In the genomic region with DNA sequence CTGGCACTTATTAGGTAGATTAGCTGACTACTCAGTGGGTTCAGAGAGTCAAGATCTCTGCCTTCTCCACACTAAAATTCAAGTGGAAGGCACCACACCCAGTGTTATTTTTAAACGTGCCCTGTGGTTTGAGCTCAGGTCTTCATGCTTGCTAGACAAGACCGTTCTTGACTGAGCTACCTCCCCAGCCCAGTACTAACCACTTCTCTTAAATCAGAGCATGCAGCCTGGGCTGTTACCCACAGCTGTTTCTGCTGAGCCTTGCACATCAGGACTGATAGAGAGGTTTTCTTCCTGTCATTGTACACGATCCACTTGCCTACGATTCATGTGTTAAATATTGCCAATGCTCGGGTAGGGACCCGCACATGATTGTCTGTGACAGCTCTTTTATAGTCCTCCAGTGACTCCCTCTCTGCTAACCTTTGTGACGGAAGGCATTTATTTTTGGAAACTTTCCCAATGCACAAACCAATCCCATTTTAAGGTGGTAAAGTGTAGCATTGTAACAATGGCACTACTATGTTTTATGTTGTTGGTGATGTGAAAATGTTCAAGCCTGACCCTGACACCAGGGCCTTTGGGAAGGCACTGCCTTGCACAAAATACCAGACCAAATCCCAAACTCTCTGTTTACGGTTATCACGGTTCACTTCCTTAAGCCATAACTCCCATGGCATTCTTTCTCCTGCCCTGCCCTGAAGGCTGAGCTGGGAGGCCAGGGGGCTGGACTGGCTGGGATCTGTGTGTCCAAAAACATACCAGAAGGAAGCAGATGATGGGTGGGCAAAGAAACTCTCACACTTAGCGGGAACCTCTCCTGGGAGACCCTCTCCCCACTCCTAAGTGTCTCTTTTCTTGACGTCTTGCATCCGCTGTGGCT, we compare ENCODE assay signal across 20 mouse cellular contexts. TPM values are rescaled to one million over a fixed set of nuclear protein-coding genes. Genes with fewer than 3 reads are reported as not detected.
A peak's percentile ranks its signal among the peaks of the same experiment; 100 is the strongest.
DNase-seq lines count a peak whose midpoint lies in the region; ATAC-seq and TF ChIP-seq lines count a peak whose summit lies in the region.
"Had no signal": no experiment of that assay in that cellular context is flagged by ENCODE, and none has a peak within 500 bp of the region (broad histone marks: within the 10 kb centered on the region; RNA-seq: fewer than 3 reads in every experiment).

No protein-coding gene starts in this region.

- H3K4me3 ChIP-seq in kidney, embryonic 15.5 days (replicated peaks), result no peak overlapping the region
- no peak overlapping the region for H3K4me3 ChIP-seq in embryonic facial prominence, embryonic 14.5 days (ENCODE audit: low read depth, low read length)
- H3K4me3 ChIP-seq: heart, embryonic 13.5 days; hindbrain, embryonic 15.5 days; limb, embryonic 13.5 days; liver, embryonic 13.5 days; lung, embryonic 15.5 days; midbrain, embryonic 12.5 days; neural tube, embryonic 13.5 days had no signal

- no peak for DNase-seq in kidney, postnatal 25 days
- peak; percentile 1 for DNase-seq in Patski (ENCODE audit: low read depth, low spot score)
- peak; percentile 38 for DNase-seq in embryonic facial prominence, embryonic 14.5 days (ENCODE audit: low spot score)
- DNase-seq in urinary bladder, postnatal 14 days (ENCODE audit: low spot score), result no peak
- no peak for DNase-seq in testis, postnatal 14 days (ENCODE audit: low spot score)
- DNase-seq: adrenal gland, adult 8-10 months; cerebellum, adult 9-11 months; heart, postnatal 36 days; layer of hippocampus, postnatal 36 days; liver, embryonic 13.5 days; thymus, postnatal 14 days had no signal

- H3K4me1 ChIP-seq in kidney, embryonic 15.5 days, result peaks cover 31% of the 10 kb centered on the region
- peaks cover 15% of the 10 kb centered on the region for H3K4me1 ChIP-seq in embryonic facial prominence, embryonic 14.5 days (ENCODE audit: control insufficient read depth, insufficient read depth, low read length)
- H3K4me1 ChIP-seq: hindbrain, embryonic 15.5 days; liver, embryonic 13.5 days; midbrain, embryonic 12.5 days; neural tube, embryonic 13.5 days had no signal

- in situ Hi-C loops in Patski (cut with MboI; ENCODE audit: low pct_unique_long_range_greater_than_20kb), result loop anchor here (10.0 kb wide), 1 partner anchor 216 kb away; no protein-coding TSS in a partner anchor

- no peaks in the 10 kb centered on the region for H3K9me3 ChIP-seq in kidney, embryonic 15.5 days (replicated peaks)
- H3K9me3 ChIP-seq in embryonic facial prominence, embryonic 14.5 days (ENCODE audit: control insufficient read depth, low read length), result no peaks in the 10 kb centered on the region
- H3K9me3 ChIP-seq: heart, embryonic 13.5 days; hindbrain, embryonic 15.5 days; limb, embryonic 13.5 days; liver, embryonic 13.5 days; lung, embryonic 15.5 days; midbrain, embryonic 12.5 days; neural tube, embryonic 13.5 days had no signal

- 18% methylated on average over 12 of the region's 12 CpGs for WGBS in kidney, embryonic 15.5 days
- 60% methylated on average over 12 of the region's 12 CpGs for WGBS in embryonic facial prominence, embryonic 14.5 days

- H3K27ac ChIP-seq in kidney, embryonic 15.5 days, result peak overlapping the region; percentile 34
- no peak overlapping the region for H3K27ac ChIP-seq in embryonic facial prominence, embryonic 14.5 days (replicated peaks; ENCODE audit: low read depth, low read length)
- H3K27ac ChIP-seq: heart, embryonic 13.5 days; hindbrain, embryonic 15.5 days; limb, embryonic 13.5 days; liver, embryonic 13.5 days; lung, embryonic 15.5 days; macrophage; midbrain, embryonic 12.5 days; neural tube, embryonic 13.5 days had no signal

- CTCF ChIA-PET in Patski (lab: Charles Lee), result interaction anchor here (0.7 to 9.4 kb wide), 8 partner anchors 10 to 241 kb away, joined by 3 to 121 read pairs (median 3); no protein-coding TSS in a partner anchor

- H3K27me3 ChIP-seq in kidney, embryonic 15.5 days, result no peaks in the 10 kb centered on the region
- H3K27me3 ChIP-seq in Patski, result no peaks in the 10 kb centered on the region
- H3K27me3 ChIP-seq in embryonic facial prominence, embryonic 14.5 days (replicated peaks; ENCODE audit: control insufficient read depth, insufficient read depth, low read length), result no peaks in the 10 kb centered on the region
- H3K27me3 ChIP-seq: heart, embryonic 13.5 days; hindbrain, embryonic 15.5 days; limb, embryonic 13.5 days; liver, embryonic 13.5 days; lung, embryonic 15.5 days; midbrain, embryonic 12.5 days; neural tube, embryonic 13.5 days had no signal

- no peak overlapping the region for H3K4me2 ChIP-seq in kidney, embryonic 15.5 days
- H3K4me2 ChIP-seq in embryonic facial prominence, embryonic 14.5 days (ENCODE audit: low read depth, low read length), result no peak overlapping the region
- H3K4me2 ChIP-seq: heart, embryonic 13.5 days; hindbrain, embryonic 15.5 days; limb, embryonic 13.5 days; liver, embryonic 13.5 days; lung, embryonic 15.5 days; midbrain, embryonic 12.5 days; neural tube, embryonic 13.5 days had no signal

- POLR2A ChIA-PET in Patski (lab: Charles Lee), result interaction anchor here (1.1 kb wide), 1 partner anchor 40 kb away, joined by 3 read pairs; no protein-coding TSS in a partner anchor

- TF ChIP-seq CTCF in Patski (IDR thresholded peaks at IDR 0.05), result no peak

- no peaks in the 10 kb centered on the region for H3K36me3 ChIP-seq in kidney, embryonic 15.5 days
- H3K36me3 ChIP-seq in embryonic facial prominence, embryonic 14.5 days (ENCODE audit: control insufficient read depth, insufficient read depth, low read length), result no peaks in the 10 kb centered on the region
- H3K36me3 ChIP-seq: heart, embryonic 13.5 days; hindbrain, embryonic 15.5 days; limb, embryonic 13.5 days; liver, embryonic 13.5 days; lung, embryonic 15.5 days; midbrain, embryonic 12.5 days; neural tube, embryonic 13.5 days had no signal

- H3K9ac ChIP-seq in kidney, embryonic 15.5 days, result no peak overlapping the region
- H3K9ac ChIP-seq in embryonic facial prominence, embryonic 14.5 days (ENCODE audit: low read depth, low read length), result no peak overlapping the region
- H3K9ac ChIP-seq: heart, embryonic 13.5 days; hindbrain, embryonic 15.5 days; limb, embryonic 13.5 days; liver, embryonic 13.5 days; lung, embryonic 15.5 days; midbrain, embryonic 12.5 days; neural tube, embryonic 13.5 days had no signal

- ATAC-seq in kidney, embryonic 15.5 days (replicated peaks; ENCODE audit: low FRiP score), result peak; percentile 54
- no peak for ATAC-seq in Patski
- ATAC-seq in embryonic facial prominence, embryonic 14.5 days (ENCODE audit: low read depth), result peak; percentile 37; the same call in 1 of the 2 replicates
- ATAC-seq in megakaryocyte progenitor cell, adult 5-6 weeks (replicated peaks; ENCODE audit: poor library complexity), result peak; percentile 47

RNA-seq across cellular contexts. Expression of a gene that starts 11.7 kb away (rescaled TPM):
- 38.0 and 41.0 TPM in 2 replicates for polyA plus RNA-seq in kidney, embryonic 15.5 days (2015; fragmentation: Nextera tagmentation; extraction: Ambion mirVana)
- polyA plus RNA-seq in Patski (2021), result 0.37 TPM
- polyA plus RNA-seq in embryonic facial prominence, embryonic 14.5 days (2014; fragmentation: Nextera tagmentation; extraction: Ambion mirVana), result 29.6 and 30.1 TPM in 2 replicates
- total RNA-seq in megakaryocyte progenitor cell, adult 5-6 weeks (2015), result not detected in 2 replicates
- total RNA-seq in megakaryocyte progenitor cell, adult 5-6 weeks (2017), result 0.04 TPM in 1 of 2 replicates, not detected in the other
- polyA plus RNA-seq: macrophage had no signal

RNA-seq across cellular contexts. Expression of a gene that starts 50.9 kb away (rescaled TPM):
- polyA plus RNA-seq in kidney, embryonic 15.5 days (2015; fragmentation: Nextera tagmentation; extraction: Ambion mirVana), result 15.2 and 17.2 TPM in 2 replicates
- 33.0 TPM for polyA plus RNA-seq in Patski (2021)
- 11.9 and 12.5 TPM in 2 replicates for polyA plus RNA-seq in embryonic facial prominence, embryonic 14.5 days (2014; fragmentation: Nextera tagmentation; extraction: Ambion mirVana)
- 18.4 and 23.7 TPM in 2 replicates for total RNA-seq in megakaryocyte progenitor cell, adult 5-6 weeks (2015)
- 13.4 and 20.3 TPM in 2 replicates for total RNA-seq in megakaryocyte progenitor cell, adult 5-6 weeks (2017)

Comparison
In these comparisons a context has a peak if more than half of its experiments do, and no peak if none do; other contexts are left out.
1. DNase-seq: peak in Patski (single experiment) and embryonic facial prominence, embryonic 14.5 days (single experiment); none in kidney, postnatal 25 days (0 of 2), urinary bladder, postnatal 14 days (single experiment) and testis, postnatal 14 days (single experiment).
2. RNA of a gene that starts 11.7 kb away (polyA plus RNA-seq): 38.0 to 41.0 TPM in kidney, embryonic 15.5 days and 29.6 to 30.1 TPM in embryonic facial prominence, embryonic 14.5 days; 0.37 TPM in Patski (single experiment); every median in the first group is over 10 times any median in the second.